Mouse (Mus musculus): ENCODE measurements at regions not wholly inside any gene's neighbourhood (a gene's known extent, or its start where the extent isn't known, plus 50 kb on each side); places are given as distances from the start of the nearest gene placed in this dataset.

- TF ChIP-seq HCFC1 (IDR thresholded peaks at IDR 0.05; ENCODE audit: borderline replicate concordance, insufficient read depth, low read length) = no peak
- TF ChIP-seq CHD2 (IDR thresholded peaks at IDR 0.05; ENCODE audit: low read depth, low read length) = no peak
- no peak for TF ChIP-seq ZC3H11A (IDR thresholded peaks at IDR 0.05; ENCODE audit: borderline replicate concordance, low read depth, low read length)
- TF ChIP-seq ZNF384 (IDR thresholded peaks at IDR 0.05; ENCODE audit: low read depth, low read length) = no peak
- no peak for TF ChIP-seq MAFK (IDR thresholded peaks at IDR 0.05; ENCODE audit: insufficient read depth, low read depth, low read length)
These were observed 777.9 kb downstream of the Basp1 start for GRCm38 (mm10) chr15:24635620-24636019.
